Mouse (Mus musculus): ENCODE data around the gene Hdac4.

DNA sequence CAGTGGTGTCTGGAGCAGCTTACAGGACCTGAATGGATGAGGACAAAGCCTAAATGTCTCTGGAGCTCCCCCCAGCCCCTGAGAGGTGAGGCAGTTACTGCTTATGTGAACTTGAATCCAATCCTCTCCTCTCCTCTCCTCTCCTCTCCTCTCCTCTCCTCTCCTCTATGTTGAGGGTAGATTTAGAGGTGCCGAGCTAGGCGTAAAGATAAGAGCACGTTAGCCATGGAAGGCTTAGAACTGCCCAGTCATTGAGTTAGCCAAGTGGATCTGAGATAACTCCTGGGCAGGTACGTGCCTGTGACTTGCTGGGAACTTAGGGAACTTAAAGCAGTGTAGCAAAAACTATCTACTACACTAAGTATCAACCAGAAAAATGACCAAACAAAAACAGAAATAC lies 35.7 kb downstream of the Hdac4 start:
- TF ChIP-seq CTCF (IDR thresholded peaks at IDR 0.05; ENCODE audit: extremely low read depth, insufficient read depth, low read length), result no peak
- TF ChIP-seq POLR2A (IDR thresholded peaks at IDR 0.05; ENCODE audit: extremely low read depth, insufficient read depth, low read length), result no peak
